In genomic region chr14:103984349-103984748, GRCm38 (mm10) we compare ENCODE assay signal across 25 mouse cellular contexts.
"Had no signal": no experiment of that assay in that cellular context is flagged by ENCODE, and none has a peak within 500 bp of the region (broad histone marks: within the 10 kb centered on the region; RNA-seq: fewer than 3 reads in every experiment).

No protein-coding gene starts in this region.

- DNase-seq: gastrocnemius, adult 2 months; gastrocnemius, postnatal 10 days; gastrocnemius, postnatal 25 days; heart, adult 11 months; heart, adult 2 months; heart, postnatal 4 days; kidney, adult 18-20 months; kidney, adult 8-10 months; kidney, postnatal 10 days; kidney, postnatal 25 days; kidney, postnatal 4 days; liver; liver, embryonic 13.5 days had no signal

- H3K4me3 ChIP-seq: gastrocnemius, adult 2 months; heart, adult 2 months; heart, embryonic 13.5 days; heart, embryonic 15.5 days; hindbrain, embryonic 13.5 days; hindbrain, embryonic 15.5 days; intestine, embryonic 15.5 days; layer of hippocampus, adult 2 months; left cerebral cortex, adult 2 months; liver, embryonic 13.5 days; liver, embryonic 15.5 days had no signal

- H3K9me3 ChIP-seq: heart, embryonic 13.5 days; heart, embryonic 15.5 days; hindbrain, embryonic 13.5 days; hindbrain, embryonic 15.5 days; intestine, embryonic 15.5 days; liver, embryonic 13.5 days; liver, embryonic 15.5 days had no signal

- H3K36me3 ChIP-seq: heart, embryonic 13.5 days; heart, embryonic 15.5 days; hindbrain, embryonic 13.5 days; hindbrain, embryonic 15.5 days; intestine, embryonic 15.5 days; liver, embryonic 13.5 days; liver, embryonic 15.5 days had no signal

- H3K9ac ChIP-seq: heart, embryonic 13.5 days; heart, embryonic 15.5 days; hindbrain, embryonic 13.5 days; hindbrain, embryonic 15.5 days; intestine, embryonic 15.5 days; liver, embryonic 13.5 days; liver, embryonic 15.5 days had no signal

- H3K4me2 ChIP-seq: heart, embryonic 11.5 days; heart, embryonic 13.5 days; heart, embryonic 15.5 days; hindbrain, embryonic 13.5 days; hindbrain, embryonic 15.5 days; intestine, embryonic 15.5 days; liver, embryonic 11.5 days; liver, embryonic 13.5 days; liver, embryonic 15.5 days had no signal

- H3K27ac ChIP-seq: gastrocnemius, adult 2 months; heart, adult 2 months; heart, embryonic 13.5 days; heart, embryonic 15.5 days; hindbrain, embryonic 13.5 days; hindbrain, embryonic 15.5 days; intestine, embryonic 15.5 days; layer of hippocampus, adult 2 months; left cerebral cortex, adult 2 months; liver, embryonic 13.5 days; liver, embryonic 15.5 days had no signal

- ATAC-seq: inflammation-experienced regulatory T-cells, adult 6 months; intestine, embryonic 15.5 days; intestine, postnatal 0 days had no signal

- H3K27me3 ChIP-seq: heart, embryonic 13.5 days; heart, embryonic 15.5 days; hindbrain, embryonic 13.5 days; hindbrain, embryonic 15.5 days; intestine, embryonic 15.5 days; liver, embryonic 13.5 days; liver, embryonic 15.5 days had no signal

- H3K4me1 ChIP-seq: heart, embryonic 13.5 days; heart, embryonic 15.5 days; hindbrain, embryonic 13.5 days; hindbrain, embryonic 15.5 days; intestine, embryonic 15.5 days; liver, embryonic 13.5 days; liver, embryonic 15.5 days had no signal
